10 mouse cellular contexts compared by ENCODE assay signal in genomic region chr19:47902316-47903201, GRCm38 (mm10). TPM values are rescaled to one million over a fixed set of nuclear protein-coding genes. Genes with fewer than 3 reads are reported as not detected.
DNase-seq lines count a peak whose midpoint lies in the region; ATAC-seq and TF ChIP-seq lines count a peak whose summit lies in the region.
"Had no signal": no experiment of that assay in that cellular context is flagged by ENCODE, and none has a peak within 500 bp of the region (broad histone marks: within the 10 kb centered on the region; RNA-seq: fewer than 3 reads in every experiment).

No protein-coding gene starts in this region.

- H3K36me3 ChIP-seq in hindbrain, postnatal 0 days (ENCODE audit: insufficient read depth, low read length): no peaks in the 10 kb centered on the region
- peaks cover 3% of the 10 kb centered on the region for H3K36me3 ChIP-seq in hindbrain, embryonic 13.5 days
- peaks cover 33% of the 10 kb centered on the region for H3K36me3 ChIP-seq in limb, embryonic 12.5 days

- WGBS in hindbrain, postnatal 0 days: 58% methylated on average over 13 of the region's 13 CpGs
- WGBS in hindbrain, embryonic 13.5 days: 77% methylated on average over 13 of the region's 13 CpGs
- WGBS in limb, embryonic 12.5 days: 50% methylated on average over 13 of the region's 13 CpGs

- H3K9ac ChIP-seq in hindbrain, postnatal 0 days (replicated peaks; ENCODE audit: low read length): no peak overlapping the region
- no peak overlapping the region for H3K9ac ChIP-seq in hindbrain, embryonic 13.5 days
- H3K9ac ChIP-seq in limb, embryonic 12.5 days (replicated peaks): no peak overlapping the region

- no peaks in the 10 kb centered on the region for H3K27me3 ChIP-seq in hindbrain, postnatal 0 days (ENCODE audit: insufficient read depth, low read length)
- H3K27me3 ChIP-seq in hindbrain, embryonic 13.5 days: no peaks in the 10 kb centered on the region
- no peaks in the 10 kb centered on the region for H3K27me3 ChIP-seq in limb, embryonic 12.5 days
- H3K27me3 ChIP-seq: megakaryocyte, embryonic 14.5 days had no signal

- peaks cover 7% of the 10 kb centered on the region; the same call in 1 of the 2 replicates for H3K4me1 ChIP-seq in hindbrain, postnatal 0 days (ENCODE audit: insufficient read depth, low read length)
- peaks cover 34% of the 10 kb centered on the region for H3K4me1 ChIP-seq in hindbrain, embryonic 13.5 days (replicated peaks)
- H3K4me1 ChIP-seq in limb, embryonic 12.5 days (replicated peaks): peaks cover 47% of the 10 kb centered on the region

- no peak for TF ChIP-seq CTCF in hindbrain, postnatal 0 days (IDR thresholded peaks at IDR 0.05; ENCODE audit: low read depth)

- H3K27ac ChIP-seq in hindbrain, postnatal 0 days: no peak overlapping the region
- H3K27ac ChIP-seq in hindbrain, embryonic 13.5 days: no peak overlapping the region
- H3K27ac ChIP-seq in limb, embryonic 12.5 days: peak overlapping the region; percentile 86

- intact Hi-C loops in heart, postnatal 10 days (cut with DNase I): loop anchor here (2.0 kb wide), 1 partner anchor 16 kb away; the partner anchor contains the start of genes Cfap43 and Itprip

- H3K4me3 ChIP-seq in hindbrain, postnatal 0 days (ENCODE audit: low read length): no peak overlapping the region
- no peak overlapping the region for H3K4me3 ChIP-seq in hindbrain, embryonic 13.5 days
- H3K4me3 ChIP-seq in limb, embryonic 12.5 days (replicated peaks): no peak overlapping the region

- no peaks in the 10 kb centered on the region for H3K9me3 ChIP-seq in hindbrain, postnatal 0 days (ENCODE audit: low read length)
- no peaks in the 10 kb centered on the region for H3K9me3 ChIP-seq in hindbrain, embryonic 13.5 days
- no peaks in the 10 kb centered on the region for H3K9me3 ChIP-seq in limb, embryonic 12.5 days
- H3K9me3 ChIP-seq: megakaryocyte, embryonic 14.5 days had no signal

- H3K4me2 ChIP-seq in hindbrain, postnatal 0 days (ENCODE audit: low read depth, low read length): no peak overlapping the region
- H3K4me2 ChIP-seq in hindbrain, embryonic 13.5 days: no peak overlapping the region
- peak overlapping the region; percentile 33 for H3K4me2 ChIP-seq in limb, embryonic 12.5 days

- ATAC-seq in hindbrain, postnatal 0 days: no peak
- ATAC-seq in hindbrain, embryonic 13.5 days (ENCODE audit: low FRiP score): no peak
- ATAC-seq in limb, embryonic 12.5 days (ENCODE audit: insufficient number of reproducible peaks, insufficient read depth, low FRiP score, low TSS enrichment, low read depth): peak; percentile 29
- ATAC-seq in frontal cortex, adult (ENCODE audit: low TSS enrichment): no peak
- ATAC-seq: hindbrain, embryonic 16.5 days had no signal

- peak; percentile 18 for DNase-seq in hindbrain, postnatal 0 days (ENCODE audit: low spot score)
- DNase-seq in adrenal gland, postnatal 36 days: peak; percentile 49 to 63
- DNase-seq in heart, postnatal 10 days: peak; percentile 65 to 66
- DNase-seq in frontal cortex, postnatal 10 days (ENCODE audit: low spot score in 2 of 2): no peak
- no peak for DNase-seq in ovary, adult 18-20 months (ENCODE audit: low spot score)

RNA-seq across cellular contexts. Expression of gene Cfap43, which starts 16.5 kb away (rescaled TPM):
- total RNA-seq in hindbrain, postnatal 0 days (2014; rRNA removed): 1.8 and 2.8 TPM in 2 replicates
- polyA plus RNA-seq in hindbrain, postnatal 0 days (2015; fragmentation: Nextera tagmentation; extraction: Ambion mirVana): 2.8 and 4.7 TPM in 2 replicates
- 1.6 and 2.2 TPM in 2 replicates for polyA plus RNA-seq in hindbrain, embryonic 13.5 days (2015; fragmentation: Nextera tagmentation; extraction: Ambion mirVana)
- not detected for total RNA-seq in adrenal gland, postnatal 36 days (2021)
- under 1 TPM in 1 of 2 experiments, not detected in 1; 0.24 TPM for total RNA-seq in heart, postnatal 10 days (2021)
- polyA plus RNA-seq in limb, embryonic 12.5 days (2016; fragmentation: Nextera tagmentation; extraction: Ambion mirVana): 0.09 TPM in 1 of 2 replicates, not detected in the other

RNA-seq across cellular contexts. Expression of gene Itprip, which starts 16.5 kb away (rescaled TPM):
- 6.6 and 7.2 TPM in 2 replicates for total RNA-seq in hindbrain, postnatal 0 days (2014; rRNA removed)
- polyA plus RNA-seq in hindbrain, postnatal 0 days (2015; fragmentation: Nextera tagmentation; extraction: Ambion mirVana): 2.7 and 3.1 TPM in 2 replicates
- polyA plus RNA-seq in hindbrain, embryonic 13.5 days (2015; fragmentation: Nextera tagmentation; extraction: Ambion mirVana): 6.9 and 7.8 TPM in 2 replicates
- total RNA-seq in adrenal gland, postnatal 36 days (2021): 10 to 100 TPM; 17.9 to 25.1 TPM
- total RNA-seq in heart, postnatal 10 days (2021): 10 to 100 TPM; 11.1 to 13.3 TPM
- polyA plus RNA-seq in limb, embryonic 12.5 days (2016; fragmentation: Nextera tagmentation; extraction: Ambion mirVana): 29.4 and 29.9 TPM in 2 replicates

RNA-seq across cellular contexts. Expression of gene Cfap58, which starts 34.9 kb away (rescaled TPM):
- total RNA-seq in hindbrain, postnatal 0 days (2014; rRNA removed): 0.26 TPM in 1 of 2 replicates, not detected in the other
- 0.68 TPM in 2 replicates for polyA plus RNA-seq in hindbrain, postnatal 0 days (2015; fragmentation: Nextera tagmentation; extraction: Ambion mirVana)
- polyA plus RNA-seq in hindbrain, embryonic 13.5 days (2015; fragmentation: Nextera tagmentation; extraction: Ambion mirVana): 0.78 and 1.3 TPM in 2 replicates
- total RNA-seq in adrenal gland, postnatal 36 days (2021): under 1 TPM in 1 of 2 experiments, not detected in 1; 0.13 TPM
- total RNA-seq in heart, postnatal 10 days (2021): 1 to 10 TPM; 2.7 to 2.8 TPM
- 0.08 TPM in 1 of 2 replicates, not detected in the other for polyA plus RNA-seq in limb, embryonic 12.5 days (2016; fragmentation: Nextera tagmentation; extraction: Ambion mirVana)

RNA-seq across cellular contexts. Expression of gene Gsto2, which starts 37.2 kb away (rescaled TPM):
- total RNA-seq in hindbrain, postnatal 0 days (2014; rRNA removed): 0.26 and 0.29 TPM in 2 replicates
- 0.89 and 1.6 TPM in 2 replicates for polyA plus RNA-seq in hindbrain, postnatal 0 days (2015; fragmentation: Nextera tagmentation; extraction: Ambion mirVana)
- 1.1 and 1.8 TPM in 2 replicates for polyA plus RNA-seq in hindbrain, embryonic 13.5 days (2015; fragmentation: Nextera tagmentation; extraction: Ambion mirVana)
- 1 to 10 TPM; 1.7 to 2.6 TPM for total RNA-seq in adrenal gland, postnatal 36 days (2021)
- 1 to 10 TPM; 1.8 to 2.6 TPM for total RNA-seq in heart, postnatal 10 days (2021)
- polyA plus RNA-seq in limb, embryonic 12.5 days (2016; fragmentation: Nextera tagmentation; extraction: Ambion mirVana): 0.59 and 0.97 TPM in 2 replicates

RNA-seq across cellular contexts. Expression of gene Gsto1, which starts 47.8 kb away (rescaled TPM):
- total RNA-seq in hindbrain, postnatal 0 days (2014; rRNA removed): 86.9 and 102 TPM in 2 replicates
- 136 TPM in 2 replicates for polyA plus RNA-seq in hindbrain, postnatal 0 days (2015; fragmentation: Nextera tagmentation; extraction: Ambion mirVana)
- 117 and 118 TPM in 2 replicates for polyA plus RNA-seq in hindbrain, embryonic 13.5 days (2015; fragmentation: Nextera tagmentation; extraction: Ambion mirVana)
- 100 to 1,000 TPM in 1 of 2 experiments, 10 to 100 TPM in 1; 92.1 to 145 TPM for total RNA-seq in adrenal gland, postnatal 36 days (2021)
- total RNA-seq in heart, postnatal 10 days (2021): 100 to 1,000 TPM; 106 to 117 TPM
- 211 and 229 TPM in 2 replicates for polyA plus RNA-seq in limb, embryonic 12.5 days (2016; fragmentation: Nextera tagmentation; extraction: Ambion mirVana)

Comparison
In these comparisons a context has a peak if more than half of its experiments do, and no peak if none do; other contexts are left out.
1. DNase-seq: peak in hindbrain, postnatal 0 days (single experiment), adrenal gland, postnatal 36 days (2 of 2) and heart, postnatal 10 days (2 of 2); none in frontal cortex, postnatal 10 days (0 of 2) and ovary, adult 18-20 months (single experiment).